Mouse (Mus musculus): ENCODE results near the gene Arl5a. TPM values are rescaled to one million over a fixed set of nuclear protein-coding genes. Genes with fewer than 3 reads are reported as not detected.

The Arl5a gene
- total RNA-seq, 2 experiments from 2014 or later = 36.5 to 39.7 TPM

GRCm38 (mm10) chr2:52367248-52367647 is 57.5 kb downstream of the Arl5a start:
- no peak for DNase-seq

GRCm38 (mm10) chr2:52361086-52361485 is 63.6 kb downstream of the Arl5a start:
- DNase-seq = no peak

GRCm38 (mm10) chr2:52359722-52360121 is 65.0 kb downstream of the Arl5a start:
- no peak for DNase-seq

- DNase-seq = no peak
Observed at GRCm38 (mm10) chr2:52358156-52358555, 66.5 kb downstream of the Arl5a start.

- no peak for DNase-seq
Observed at GRCm38 (mm10) chr2:52351029-52351428, 73.7 kb downstream of the Arl5a start.

Other genes starting within 250 kb of the Arl5a start
- 1,000 to 10,000 TPM; 3,675 to 3,755 TPM for gene Neb, start 46.4 kb downstream of the Arl5a start, total RNA-seq (2021)